Mouse (Mus musculus): ENCODE results near the gene Socs1. TPM values are rescaled to one million over a fixed set of nuclear protein-coding genes. Genes with fewer than 3 reads are reported as not detected.
"Not testable (repeated sequence)": the region's sequence is repeated elsewhere in the genome, so short reads cannot be mapped to it uniquely, and the experiment has no call there.

Gene Socs1
- 1 to 10 TPM in 1 of 4 experiments, under 1 TPM in 3; 0.53 to 1.2 (median 0.76) TPM for total RNA-seq (2022)

DNA sequence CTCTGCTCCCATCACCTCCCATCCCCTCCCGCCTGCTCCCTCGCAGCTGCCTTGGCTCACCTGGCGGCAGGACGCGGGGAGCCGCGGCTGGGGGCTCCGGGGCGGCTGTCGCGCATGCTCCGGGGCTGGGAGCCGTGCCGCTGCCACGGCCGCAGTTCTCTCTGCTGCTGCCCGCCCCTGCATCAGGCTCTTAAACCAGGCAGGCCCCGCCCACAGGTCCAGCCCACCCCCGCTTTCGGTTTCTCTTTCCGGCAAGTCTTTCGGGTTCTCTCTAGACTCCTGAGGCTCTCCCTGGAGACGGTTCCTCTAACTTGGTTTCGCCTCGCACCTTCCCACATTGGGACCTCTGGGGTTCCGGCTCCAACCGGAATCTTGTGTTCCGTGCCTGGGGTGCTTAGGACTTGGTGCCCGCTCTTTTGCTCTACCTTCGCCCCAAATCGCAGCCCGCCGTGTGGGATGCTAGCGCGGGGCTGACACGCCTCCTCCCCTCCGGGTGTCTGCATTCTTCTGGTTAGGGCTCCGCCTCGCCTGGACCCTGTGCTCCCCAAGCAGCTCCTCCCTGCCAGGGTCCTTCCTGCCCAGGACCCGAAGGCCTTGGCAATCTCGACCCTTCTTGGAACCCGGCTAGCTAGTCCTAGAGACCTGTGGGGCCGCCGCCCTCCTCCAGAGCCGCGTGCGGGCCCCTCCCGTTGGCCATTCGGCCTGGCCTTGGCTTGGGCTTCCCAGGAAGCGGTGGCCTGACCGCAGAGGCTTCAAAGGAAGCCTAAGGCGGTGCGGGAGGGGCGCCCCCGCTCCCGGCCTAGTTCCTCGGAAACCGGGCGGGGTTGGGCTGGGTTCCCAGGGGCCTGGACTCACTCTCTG lies at the start of gene Socs1:
TSS of gene Socs1 (minus strand) at position 166 of the 861 bp plus-strand sequence.
- DNase-seq (ENCODE audit: low spot score in 2 of 2) = peak; percentile 57 to 75

DNA sequence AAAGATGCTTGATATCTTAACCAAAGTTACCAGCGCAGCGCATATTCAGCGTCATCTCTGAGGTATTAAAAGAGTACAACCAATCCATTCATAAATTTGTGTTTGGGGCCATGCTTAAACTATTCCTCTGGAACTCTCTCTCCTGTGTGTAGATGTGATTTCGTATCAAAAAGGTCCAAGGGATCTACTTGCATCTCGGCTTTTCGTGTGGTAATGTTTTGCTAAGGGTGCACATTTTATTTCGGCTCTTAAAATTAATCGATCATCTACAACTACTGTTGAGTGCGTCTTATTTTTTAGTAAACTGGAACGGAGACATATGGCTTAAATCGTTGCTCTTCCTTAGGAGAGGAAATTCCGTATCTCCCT lies 49.2 kb upstream of the Socs1 start:
- DNase-seq (ENCODE audit: low spot score in 2 of 2) = no peak

DNA sequence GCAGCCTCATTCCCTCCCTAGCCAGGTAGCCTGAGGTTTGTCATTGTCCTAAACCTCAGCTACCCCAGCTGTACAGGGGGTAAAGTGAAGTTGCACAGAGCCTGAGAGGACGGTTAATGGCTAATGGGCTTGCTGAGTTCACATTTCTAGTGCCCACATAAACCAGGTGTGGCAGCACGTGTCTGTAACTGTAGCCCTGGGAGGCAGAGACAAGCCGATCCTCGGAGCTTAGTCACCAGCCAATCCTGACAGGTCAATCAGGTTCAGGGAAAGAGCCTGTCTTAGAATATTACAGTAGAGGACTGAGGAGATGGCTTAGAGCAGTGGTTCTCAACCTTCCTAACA lies 43.1 kb upstream of the Socs1 start:
- DNase-seq (ENCODE audit: low spot score in 2 of 2) = no peak

DNA sequence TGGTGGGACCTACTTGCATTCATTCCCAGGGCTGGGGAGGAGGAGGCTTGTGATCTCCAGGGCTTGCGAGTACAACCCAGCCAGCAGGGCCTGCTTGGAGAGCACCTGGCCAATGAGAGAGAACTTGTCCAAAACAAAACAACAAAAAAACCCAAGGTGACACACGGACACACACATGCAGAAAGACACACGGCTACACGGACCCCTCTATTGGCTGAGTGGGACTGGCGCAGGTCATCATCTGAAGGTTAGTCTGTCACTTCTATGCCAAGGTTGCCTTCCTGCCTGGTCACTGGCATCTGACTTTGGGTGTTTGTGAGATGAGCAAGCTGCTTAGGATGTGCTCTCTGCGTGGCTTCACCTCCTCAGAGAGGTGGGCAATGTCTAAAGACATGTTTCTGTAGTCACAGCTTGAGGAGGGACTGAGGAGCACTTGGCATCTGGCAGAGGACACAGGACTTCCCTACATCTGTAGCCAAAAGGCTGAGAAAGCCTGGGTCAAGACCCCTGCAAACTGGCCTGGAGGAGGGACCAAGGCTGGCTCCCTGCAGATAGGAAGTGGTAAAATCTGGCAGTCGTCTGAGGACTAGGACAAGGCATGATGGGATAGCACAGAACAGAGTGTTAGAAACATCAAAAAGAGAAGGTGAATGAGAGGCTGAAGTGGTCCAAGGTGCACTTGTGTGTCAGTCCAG lies 42.6 kb upstream of the Socs1 start:
- DNase-seq (ENCODE audit: low spot score in 2 of 2) = no peak

DNA sequence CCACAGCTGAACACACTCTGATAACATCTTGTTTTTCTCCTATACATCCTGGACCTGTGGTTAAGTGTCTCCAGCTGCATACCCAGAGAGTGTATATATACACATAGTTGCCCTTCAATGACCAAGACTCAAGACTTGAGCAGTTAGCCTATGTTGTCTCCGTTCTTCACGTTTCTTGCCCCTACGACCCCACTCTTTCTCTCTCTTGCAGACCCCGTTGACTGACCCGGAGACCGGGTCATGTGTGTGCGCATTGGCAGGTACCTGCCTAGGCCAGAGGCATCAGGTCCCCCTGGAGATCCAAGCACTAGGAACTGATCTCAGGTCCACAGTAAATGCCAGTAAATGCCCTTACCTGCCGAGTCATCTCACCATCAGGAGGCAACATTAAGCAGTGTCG lies 41.9 kb upstream of the Socs1 start:
- no peak for DNase-seq (ENCODE audit: low spot score in 2 of 2)

DNA sequence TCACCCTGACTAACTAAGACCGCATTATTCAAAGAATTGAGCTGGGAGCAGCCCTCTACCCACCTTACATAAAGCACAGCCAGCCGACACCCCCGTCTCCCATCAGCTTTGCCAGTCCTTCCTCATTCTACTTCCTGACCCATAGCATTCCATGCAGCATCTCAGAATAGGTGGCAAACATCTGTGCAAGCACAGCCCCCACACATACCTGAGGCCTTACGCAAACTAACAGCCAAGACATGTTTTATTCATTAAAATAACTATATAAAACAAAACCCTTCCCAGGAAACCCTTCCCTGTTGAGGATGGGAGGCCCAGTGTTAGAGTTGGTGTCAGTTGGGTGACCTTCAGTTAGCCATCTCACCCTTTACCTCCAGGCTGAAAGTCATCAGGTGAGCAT lies 40.5 kb upstream of the Socs1 start:
- no peak for DNase-seq (ENCODE audit: low spot score in 2 of 2)

DNA sequence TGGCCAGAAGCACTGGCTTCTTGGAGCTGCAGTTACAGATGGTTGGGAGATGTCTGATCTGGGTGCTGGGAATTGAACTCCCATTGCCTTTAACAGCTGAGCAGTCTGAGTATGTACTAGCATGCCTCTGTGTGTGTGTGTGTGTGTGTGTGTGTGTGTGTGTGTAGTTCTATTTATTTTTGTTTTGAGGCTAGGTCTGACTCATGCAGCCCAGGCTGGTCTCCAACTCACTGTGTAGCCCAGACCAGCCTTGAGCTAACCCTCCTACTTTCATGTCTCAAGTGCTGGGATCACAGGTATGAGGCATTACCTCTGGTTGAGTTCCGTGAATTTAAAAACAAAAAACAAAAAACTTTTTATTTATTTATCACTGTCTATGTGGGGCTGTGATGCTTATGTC lies 39.2 kb upstream of the Socs1 start:
- no peak for DNase-seq (ENCODE audit: low spot score in 2 of 2)

DNA sequence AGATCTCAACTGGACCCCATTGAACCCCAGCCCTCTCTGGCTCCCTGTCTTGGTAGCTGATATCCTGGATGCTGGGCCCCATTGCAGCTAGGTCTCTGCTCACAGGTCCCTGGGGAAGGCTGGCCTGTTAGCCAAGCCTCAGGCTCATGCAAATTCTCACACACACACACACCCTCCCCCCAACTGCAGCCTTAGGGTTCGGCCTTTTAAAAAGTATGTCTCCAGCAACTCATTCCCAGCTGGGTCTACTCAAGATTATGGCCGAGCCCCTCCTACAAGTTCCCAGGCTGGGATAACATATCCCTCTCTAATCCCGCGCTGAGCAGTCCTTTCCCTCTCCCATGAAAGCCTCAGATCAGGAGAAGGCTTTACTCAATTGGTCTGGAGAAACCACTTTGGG lies 36.1 kb upstream of the Socs1 start:
- DNase-seq (ENCODE audit: low spot score in 2 of 2) = no peak

DNA sequence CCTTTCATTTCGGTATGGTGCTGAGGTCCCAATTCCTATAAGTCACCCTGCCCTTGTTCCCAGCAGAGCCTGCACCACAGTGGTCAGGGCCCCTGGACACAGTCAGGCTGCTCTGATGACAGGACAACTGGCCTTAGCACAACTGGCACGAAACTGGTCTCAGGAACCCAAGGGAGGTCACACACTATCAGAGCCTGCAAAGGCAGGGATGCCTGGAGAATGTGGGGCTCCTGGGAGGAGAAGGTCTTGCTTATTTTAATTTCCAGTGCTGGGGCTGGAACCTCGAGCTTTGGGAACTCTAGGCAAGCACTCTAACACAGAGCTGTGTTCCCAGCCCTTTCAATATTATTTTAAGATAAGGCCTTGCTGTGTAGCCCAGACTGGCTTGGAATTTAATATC lies 34.6 kb upstream of the Socs1 start:
- DNase-seq (ENCODE audit: low spot score in 2 of 2) = no peak

DNA sequence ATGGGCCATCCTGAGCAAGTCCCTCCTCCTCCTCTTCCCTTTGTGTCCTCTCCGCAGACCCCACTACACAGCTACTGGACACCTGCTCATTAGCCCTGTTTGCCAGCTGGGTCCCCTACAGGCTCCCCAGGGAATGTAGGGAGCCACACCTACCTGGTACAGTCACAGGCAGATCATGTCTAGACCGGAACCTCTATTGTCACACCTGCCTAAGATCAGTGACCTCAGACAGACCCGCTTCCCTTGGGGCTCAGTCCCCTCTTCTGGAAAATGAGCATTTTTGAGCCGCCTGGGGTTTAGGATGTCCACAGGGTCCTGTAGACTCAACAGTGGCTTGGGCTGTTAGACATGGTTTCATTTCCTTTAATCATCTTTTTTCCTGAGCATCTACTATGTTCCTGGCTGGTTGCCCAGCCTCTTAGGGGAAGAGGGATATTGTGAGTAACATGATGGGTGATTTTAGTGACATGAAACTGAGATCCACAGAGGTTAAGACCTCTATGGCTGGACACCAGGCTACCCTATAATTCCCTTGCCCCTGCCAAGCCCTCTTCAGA lies 33.3 kb upstream of the Socs1 start:
- DNase-seq (ENCODE audit: low spot score in 2 of 2) = no peak

DNA sequence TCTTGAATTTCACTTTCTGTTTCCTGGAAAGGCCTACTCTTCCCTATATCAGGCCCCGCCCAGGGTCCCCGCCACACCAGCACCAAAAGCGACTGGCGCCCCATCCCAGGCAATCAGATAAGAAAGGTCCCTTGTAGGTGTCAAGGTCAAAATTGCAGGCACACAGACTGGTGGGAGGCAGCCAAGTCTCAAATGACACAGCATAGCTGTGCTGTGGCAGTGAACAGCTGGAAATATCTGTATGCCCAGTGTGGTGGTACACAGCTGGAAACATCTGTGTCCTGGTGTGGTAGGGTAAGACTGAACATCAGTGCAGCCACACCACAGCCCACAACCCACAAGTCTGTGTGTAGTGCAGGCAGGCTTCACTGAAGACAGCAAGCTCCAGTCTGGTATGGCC lies 29.5 kb upstream of the Socs1 start:
- DNase-seq (ENCODE audit: low spot score in 2 of 2) = no peak

DNA sequence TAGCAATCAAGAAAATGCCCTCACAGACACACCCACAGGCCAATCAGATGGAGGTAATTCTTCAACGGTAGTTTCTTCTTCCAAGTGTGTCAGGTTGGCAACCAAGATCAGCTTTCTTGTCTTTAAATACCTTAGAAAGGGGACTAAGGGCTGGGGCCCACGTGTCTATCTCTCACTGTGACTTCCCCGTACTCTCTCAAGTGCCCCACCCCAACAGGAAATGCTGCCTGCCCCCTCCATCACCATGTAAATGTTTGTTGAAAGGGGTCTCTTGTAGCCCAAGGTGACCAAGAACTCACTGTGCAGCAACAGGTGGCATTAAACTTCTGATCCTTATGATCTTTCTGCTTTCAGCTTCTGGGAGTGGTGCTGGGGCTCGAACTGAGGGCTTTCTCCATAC lies 28.4 kb upstream of the Socs1 start:
- no peak for DNase-seq (ENCODE audit: low spot score in 2 of 2)

DNA sequence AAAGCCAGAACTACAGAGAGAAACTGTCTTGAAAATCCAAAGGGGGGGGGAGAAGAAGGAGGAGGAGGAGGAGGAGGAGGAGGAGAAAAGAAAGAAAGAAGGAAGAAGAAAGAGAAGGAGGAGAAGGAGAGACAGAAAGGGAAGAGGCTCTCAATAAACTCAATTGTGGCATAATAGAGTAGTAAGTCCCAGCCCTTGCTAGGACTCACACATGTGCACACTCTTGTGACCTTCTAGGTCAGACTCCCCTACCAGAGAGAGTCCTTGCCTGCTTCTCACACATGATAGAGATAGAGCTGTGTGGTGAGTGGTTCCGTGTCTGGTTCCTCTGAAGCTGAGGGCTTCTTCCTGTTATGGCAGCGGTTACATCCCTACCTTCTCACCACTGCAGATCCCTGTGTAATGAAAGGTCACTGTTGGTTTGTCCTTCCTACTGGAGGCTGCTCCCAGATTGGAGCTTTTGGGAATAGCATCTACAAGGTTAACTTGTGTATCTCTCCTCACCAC lies 27.6 kb upstream of the Socs1 start, which contains the start of gene Gm11172:
TSS of gene Gm11172 (plus strand) at position 51 of the 507 bp plus-strand sequence.
- DNase-seq (ENCODE audit: low spot score in 2 of 2) = no peak

DNA sequence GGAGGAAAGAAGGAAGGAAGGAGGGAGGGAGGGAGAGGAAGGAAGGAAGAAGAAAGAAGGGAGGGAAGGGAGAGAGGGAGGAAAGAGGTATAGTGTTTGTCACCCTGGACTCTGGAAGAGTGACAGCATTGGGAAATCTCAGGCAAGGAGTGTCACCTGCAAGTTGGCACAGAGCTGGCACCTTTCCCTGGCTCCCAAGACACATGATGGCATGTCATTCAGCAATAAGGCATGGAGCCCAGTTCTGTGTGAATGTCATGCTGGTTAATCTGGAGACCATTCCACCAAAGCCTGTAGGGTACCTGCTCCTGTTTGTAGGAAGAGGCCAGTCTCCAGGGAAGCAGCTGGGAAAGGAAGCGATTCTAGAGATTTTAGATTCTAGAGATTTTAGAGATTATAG lies 25.0 kb upstream of the Socs1 start:
- no peak for DNase-seq (ENCODE audit: low spot score in 2 of 2)

DNA sequence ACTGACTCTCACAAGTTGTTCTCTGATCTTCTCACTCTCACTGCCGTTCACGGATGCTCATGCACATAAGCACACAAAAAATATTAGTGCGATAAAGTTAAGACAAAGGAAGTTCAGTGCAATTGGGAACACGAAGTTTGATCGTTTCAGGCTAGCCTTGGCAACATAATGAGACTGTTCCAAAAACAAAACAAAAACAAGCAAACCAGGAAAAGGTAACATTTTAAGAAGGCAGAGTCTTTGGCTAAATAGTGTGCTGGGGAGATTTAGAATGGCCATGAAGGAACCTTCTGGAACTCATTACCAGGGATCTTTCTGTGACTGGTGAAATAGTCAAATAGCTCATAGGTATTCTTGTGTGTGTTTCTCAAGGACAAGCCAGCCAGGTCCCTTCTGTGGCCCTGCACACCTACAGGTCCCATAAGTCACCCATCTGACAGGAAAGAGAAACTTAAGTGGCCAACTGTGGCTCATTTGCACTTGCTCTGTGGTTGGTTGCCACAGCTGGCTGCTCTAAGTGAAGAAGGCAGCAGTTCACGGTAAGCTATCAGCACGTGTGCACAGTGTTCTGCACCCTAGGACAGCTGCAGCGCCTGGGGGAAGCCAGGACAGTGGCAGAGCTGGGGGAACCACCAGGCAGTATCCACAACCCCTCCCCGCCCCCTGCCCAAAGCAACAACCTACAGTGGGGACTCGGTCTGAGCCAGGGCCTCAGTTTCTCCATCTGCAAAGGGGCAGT lies 20.6 kb upstream of the Socs1 start, which contains the start of gene Prm1:
TSS of gene Prm1 (minus strand) at position 51 of the 739 bp plus-strand sequence.
- no peak for DNase-seq (ENCODE audit: low spot score in 2 of 2)

DNA sequence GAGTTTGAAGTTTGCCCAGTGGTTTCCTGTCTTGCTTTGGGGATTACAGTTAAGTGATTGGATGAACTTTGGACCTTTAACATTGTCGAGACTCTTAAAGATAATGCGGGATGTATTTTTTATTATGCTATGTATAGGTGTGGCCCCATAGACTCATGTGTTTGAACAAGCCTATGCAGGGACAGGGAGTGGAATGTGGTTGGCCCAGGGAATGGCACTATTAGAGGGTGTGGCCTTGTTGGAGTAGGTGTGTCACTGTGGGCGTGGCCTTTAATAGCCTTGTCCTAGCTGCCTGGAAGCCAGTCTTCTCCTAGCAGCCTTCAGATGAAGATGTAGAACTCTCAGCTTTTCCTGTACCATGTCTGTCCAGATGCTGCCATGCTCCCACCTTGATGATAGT lies 17.1 kb upstream of the Socs1 start:
- not testable (repeated sequence) for DNase-seq (ENCODE audit: low spot score in 2 of 2)

DNA sequence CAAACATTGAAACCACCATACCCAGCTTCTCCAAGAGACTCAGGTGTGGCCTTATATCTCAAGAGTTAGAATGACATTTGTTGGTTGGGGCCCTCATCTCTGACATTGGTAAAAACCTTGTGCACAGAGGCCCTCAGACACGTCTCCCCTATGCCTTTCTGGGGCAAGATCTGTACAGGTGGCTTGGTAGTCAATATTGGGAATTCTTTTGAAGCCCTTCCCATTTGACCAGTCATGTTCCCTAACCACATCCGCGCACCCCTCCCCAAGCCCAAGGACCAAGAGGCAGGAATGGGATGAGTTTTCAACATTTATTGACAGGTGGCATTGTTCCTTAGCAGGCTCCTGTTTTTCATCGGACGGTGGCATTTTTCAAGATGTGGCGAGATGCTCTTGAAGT lies 10.7 kb upstream of the Socs1 start, which contains the start of gene Prm2:
TSS of gene Prm2 (minus strand) at position 101 of the 400 bp plus-strand sequence.
- no peak for DNase-seq (ENCODE audit: low spot score in 2 of 2)

DNA sequence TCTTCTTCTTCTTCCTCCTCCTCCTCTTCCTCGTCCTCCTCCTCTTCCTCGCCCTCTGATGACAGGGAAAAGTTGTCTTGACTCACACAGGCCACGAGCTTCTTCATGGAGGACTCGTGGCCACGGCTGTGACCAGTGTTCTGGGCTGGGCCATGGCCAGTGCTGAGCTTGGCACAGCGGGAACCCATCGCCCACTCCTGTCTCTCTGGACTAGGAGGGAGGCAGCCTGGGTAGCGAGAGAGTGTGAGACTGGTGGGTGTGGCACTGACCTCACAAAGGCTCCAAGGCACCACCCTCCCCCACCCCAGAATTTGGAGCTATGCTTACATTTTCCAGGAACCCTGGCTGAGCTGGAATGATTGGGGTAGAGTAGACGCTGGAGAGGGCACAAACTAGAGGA lies 5.4 kb upstream of the Socs1 start, which contains the start of gene Prm3:
TSS of gene Prm3 (minus strand) at position 213 of the 400 bp plus-strand sequence.
- DNase-seq (ENCODE audit: low spot score in 2 of 2) = no peak

DNA sequence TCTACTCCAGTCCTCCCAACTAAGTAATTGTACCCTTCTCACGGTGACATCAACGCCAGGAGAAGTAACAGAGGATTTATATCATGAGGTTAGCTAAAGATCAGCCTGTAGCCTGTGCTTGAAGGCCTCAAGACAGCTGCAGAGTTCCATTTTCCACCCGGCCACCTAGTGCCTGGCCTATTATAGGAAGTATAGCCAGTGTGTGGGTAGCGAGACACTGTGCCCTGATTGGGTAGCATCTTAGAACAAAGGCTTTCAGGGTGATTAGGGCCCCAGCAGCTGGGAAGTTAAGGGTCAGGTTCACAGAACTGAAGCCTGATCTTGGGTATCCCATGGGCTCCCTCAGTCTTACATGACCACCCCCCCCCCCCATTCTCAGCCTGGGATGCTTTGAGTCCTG lies 3.5 kb upstream of the Socs1 start:
- no peak for DNase-seq (ENCODE audit: low spot score in 2 of 2)

DNA sequence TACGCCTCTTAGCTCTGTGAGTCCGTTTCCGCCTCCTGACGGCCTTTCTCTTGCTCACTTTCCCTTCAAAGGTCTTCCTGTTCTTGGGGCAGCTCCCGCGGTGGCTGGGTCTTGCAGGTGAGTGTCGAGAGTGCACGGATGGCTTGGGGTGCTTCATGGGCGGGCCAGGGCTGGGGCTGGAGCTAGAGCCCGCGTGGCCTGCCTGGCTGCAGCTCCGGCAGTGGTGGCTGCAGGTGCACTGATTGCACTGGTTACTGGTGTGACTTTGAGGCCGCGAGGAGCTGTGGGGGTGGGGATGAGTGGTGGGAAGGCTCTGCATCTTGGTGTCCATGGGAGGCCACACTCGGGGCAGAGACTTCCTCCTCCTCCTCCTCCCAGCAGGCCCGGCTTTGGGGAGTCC lies 2.9 kb upstream of the Socs1 start, which contains the start of gene Tnp2:
TSS of gene Tnp2 (minus strand) at position 390 of the 400 bp plus-strand sequence.
- no peak for DNase-seq (ENCODE audit: low spot score in 2 of 2)

DNA sequence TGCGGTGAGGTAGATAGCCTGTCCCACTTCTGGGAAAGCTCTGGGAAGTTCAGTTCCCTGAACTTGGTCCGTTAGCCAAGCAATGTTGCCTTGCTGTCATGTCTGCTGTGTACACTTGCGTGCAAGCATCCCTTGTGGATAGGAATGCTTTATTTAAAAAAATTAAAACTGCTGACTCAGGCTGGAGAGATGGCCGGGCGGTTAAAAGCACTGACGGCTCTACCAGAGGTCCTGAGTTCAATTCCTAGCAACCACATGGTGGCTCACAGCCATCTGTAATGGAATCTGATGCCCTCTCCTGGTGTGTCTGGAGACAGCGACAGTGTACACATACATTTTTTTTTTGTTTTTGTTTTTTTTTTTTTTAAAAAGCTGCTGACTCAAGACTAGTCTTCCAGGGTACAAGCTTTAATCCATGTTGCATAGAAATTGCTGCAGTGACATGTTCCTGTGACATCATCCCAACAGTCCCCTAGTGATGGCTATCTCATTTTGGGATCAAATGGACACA lies 2.3 kb upstream of the Socs1 start:
- DNase-seq (ENCODE audit: low spot score in 2 of 2) = no peak
